Mouse (Mus musculus): ENCODE measurements around the gene Pfas. TPM values are rescaled to one million over a fixed set of nuclear protein-coding genes. Genes with fewer than 3 reads are reported as not detected.
"Not testable (repeated sequence)": the region's sequence is repeated elsewhere in the genome, so short reads cannot be mapped to it uniquely, and the experiment has no call there.

The Pfas gene
- polyA plus RNA-seq, 1 experiment from 2014 or later, result 32.9 TPM

GRCm38 (mm10) chr11:69009508-69009907 is 1.2 kb upstream of the Pfas start:
- ATAC-seq (replicated peaks; ENCODE audit: low FRiP score, low TSS enrichment, low read depth) (no peak), DNase-seq (ENCODE audit: low spot score) (no peak)
- no peak overlapping the region for H3K4me3 ChIP-seq (ENCODE audit: low read depth, low read length)
- H3K9me3 ChIP-seq (ENCODE audit: control insufficient read depth, low read length), result no peaks in the 10 kb centered on the region
- no peak overlapping the region for H3K9ac ChIP-seq (ENCODE audit: low read length)
- H3K4me1 ChIP-seq (replicated peaks; ENCODE audit: control insufficient read depth, insufficient read depth, low read length), result peaks cover 13% of the 10 kb centered on the region; the same call in 1 of the 2 replicates
- no peak overlapping the region for H3K4me2 ChIP-seq (ENCODE audit: low read length)
- 94% methylated on average over 1 of the region's 1 CpGs for WGBS
- 0 out of 2 replicates have a peak, but pooled peaks cover 4% of the 10 kb centered on the region for H3K36me3 ChIP-seq (ENCODE audit: control insufficient read depth, insufficient read depth, low read length)
- no peaks in the 10 kb centered on the region for H3K27me3 ChIP-seq (replicated peaks; ENCODE audit: control insufficient read depth, insufficient read depth, low read length)
- no peak overlapping the region for H3K27ac ChIP-seq (ENCODE audit: low read depth)

GRCm38 (mm10) chr11:69006575-69006974 is 1.7 kb downstream of the Pfas start:
- Histone ChIP-seq H3K36me3 (ENCODE audit: control insufficient read depth, insufficient read depth, low read length) (peaks cover 29% of the 10 kb centered on the region), H3K4me1 (replicated peaks; ENCODE audit: control insufficient read depth, insufficient read depth, low read length) (peaks cover 11% of the 10 kb centered on the region; the same call in 1 of the 2 replicates)
- ATAC-seq (replicated peaks; ENCODE audit: low FRiP score, low TSS enrichment, low read depth); H3K4me2 ChIP-seq (ENCODE audit: low read length); H3K27me3 ChIP-seq (replicated peaks; ENCODE audit: control insufficient read depth, insufficient read depth, low read length); H3K27ac ChIP-seq (ENCODE audit: low read depth); H3K9ac ChIP-seq (ENCODE audit: low read length); H3K4me3 ChIP-seq (ENCODE audit: low read depth, low read length); DNase-seq (ENCODE audit: low spot score); H3K9me3 ChIP-seq (ENCODE audit: control insufficient read depth, low read length): not testable (repeated sequence)

GRCm38 (mm10) chr11:69005193-69005592 is 3.1 kb downstream of the Pfas start:
- Histone ChIP-seq H3K9ac (ENCODE audit: low read length) (no peak overlapping the region), H3K36me3 (ENCODE audit: control insufficient read depth, insufficient read depth, low read length) (peaks cover 43% of the 10 kb centered on the region), H3K4me3 (ENCODE audit: low read depth, low read length) (no peak overlapping the region), H3K9me3 (ENCODE audit: control insufficient read depth, low read length) (no peaks in the 10 kb centered on the region), H3K4me2 (ENCODE audit: low read length) (no peak overlapping the region), H3K27ac (ENCODE audit: low read depth) (no peak overlapping the region), H3K4me1 (replicated peaks; ENCODE audit: control insufficient read depth, insufficient read depth, low read length) (peaks cover 9% of the 10 kb centered on the region; the same call in 1 of the 2 replicates), H3K27me3 (replicated peaks; ENCODE audit: control insufficient read depth, insufficient read depth, low read length) (no peaks in the 10 kb centered on the region)
- 82% methylated on average over 7 of the region's 7 CpGs for WGBS
- ATAC-seq (replicated peaks; ENCODE audit: low FRiP score, low TSS enrichment, low read depth) (no peak), DNase-seq (ENCODE audit: low spot score) (no peak)

- 61% methylated on average over 4 of the region's 4 CpGs for WGBS
- DNase-seq (ENCODE audit: low spot score), result no peak
Measured at GRCm38 (mm10) chr11:69003592-69003991, 4.7 kb downstream of the Pfas start.

GRCm38 (mm10) chr11:69002782-69003181 is 5.5 kb downstream of the Pfas start:
- not testable (repeated sequence) for H3K27me3 ChIP-seq (replicated peaks; ENCODE audit: control insufficient read depth, insufficient read depth, low read length); H3K27ac ChIP-seq (ENCODE audit: low read depth); ATAC-seq (replicated peaks; ENCODE audit: low FRiP score, low TSS enrichment, low read depth); H3K4me2 ChIP-seq (ENCODE audit: low read length); H3K4me1 ChIP-seq (replicated peaks; ENCODE audit: control insufficient read depth, insufficient read depth, low read length); H3K9me3 ChIP-seq (ENCODE audit: control insufficient read depth, low read length); H3K4me3 ChIP-seq (ENCODE audit: low read depth, low read length); DNase-seq (ENCODE audit: low spot score); H3K9ac ChIP-seq (ENCODE audit: low read length)
- 93% methylated on average over 4 of the region's 4 CpGs for WGBS
- H3K36me3 ChIP-seq (ENCODE audit: control insufficient read depth, insufficient read depth, low read length), result peaks cover 67% of the 10 kb centered on the region

More at GRCm38 (mm10) chr11:69003592-69003991, 4.7 kb downstream of the Pfas start:
- Histone ChIP-seq H3K4me3 (ENCODE audit: low read depth, low read length) (no peak overlapping the region), H3K27ac (ENCODE audit: low read depth) (no peak overlapping the region), H3K9me3 (ENCODE audit: control insufficient read depth, low read length) (no peaks in the 10 kb centered on the region), H3K4me1 (replicated peaks; ENCODE audit: control insufficient read depth, insufficient read depth, low read length) (peaks cover 8% of the 10 kb centered on the region; the same call in 1 of the 2 replicates), H3K4me2 (ENCODE audit: low read length) (no peak overlapping the region), H3K9ac (ENCODE audit: low read length) (no peak overlapping the region), H3K36me3 (ENCODE audit: control insufficient read depth, insufficient read depth, low read length) (peaks cover 59% of the 10 kb centered on the region), H3K27me3 (replicated peaks; ENCODE audit: control insufficient read depth, insufficient read depth, low read length) (no peaks in the 10 kb centered on the region)
- ATAC-seq (replicated peaks; ENCODE audit: low FRiP score, low TSS enrichment, low read depth), result no peak

GRCm38 (mm10) chr11:68997080-68997479 is 11.2 kb downstream of the Pfas start:
- Histone ChIP-seq H3K9me3 (ENCODE audit: control insufficient read depth, low read length) (no peaks in the 10 kb centered on the region), H3K36me3 (ENCODE audit: control insufficient read depth, insufficient read depth, low read length) (peaks cover 98% of the 10 kb centered on the region)

GRCm38 (mm10) chr11:68994377-68994776 is 13.9 kb downstream of the Pfas start:
- Histone ChIP-seq H3K36me3 (ENCODE audit: control insufficient read depth, insufficient read depth, low read length) (peaks cover 98% of the 10 kb centered on the region), H3K4me1 (replicated peaks; ENCODE audit: control insufficient read depth, insufficient read depth, low read length) (no peaks in the 10 kb centered on the region), H3K27ac (ENCODE audit: low read depth) (no peak overlapping the region), H3K4me3 (ENCODE audit: low read depth, low read length) (no peak overlapping the region), H3K9me3 (ENCODE audit: control insufficient read depth, low read length) (no peaks in the 10 kb centered on the region), H3K27me3 (replicated peaks; ENCODE audit: control insufficient read depth, insufficient read depth, low read length) (no peaks in the 10 kb centered on the region), H3K9ac (ENCODE audit: low read length) (no peak overlapping the region), H3K4me2 (ENCODE audit: low read length) (no peak overlapping the region)
- ATAC-seq (replicated peaks; ENCODE audit: low FRiP score, low TSS enrichment, low read depth) (no peak), DNase-seq (ENCODE audit: low spot score) (no peak)
- WGBS, result 92% methylated on average over 3 of the region's 3 CpGs

More at GRCm38 (mm10) chr11:68997080-68997479, 11.2 kb downstream of the Pfas start:
- no peak overlapping the region for H3K4me2 ChIP-seq (ENCODE audit: low read length)
- no peaks in the 10 kb centered on the region for H3K4me1 ChIP-seq (replicated peaks; ENCODE audit: control insufficient read depth, insufficient read depth, low read length)
- no peak overlapping the region for H3K27ac ChIP-seq (ENCODE audit: low read depth)
- no peak overlapping the region for H3K4me3 ChIP-seq (ENCODE audit: low read depth, low read length)
- DNase-seq (ENCODE audit: low spot score) (no peak), ATAC-seq (replicated peaks; ENCODE audit: low FRiP score, low TSS enrichment, low read depth) (no peak)
- WGBS, result 95% methylated on average over 4 of the region's 4 CpGs
- H3K9ac ChIP-seq (ENCODE audit: low read length), result no peak overlapping the region
- no peaks in the 10 kb centered on the region for H3K27me3 ChIP-seq (replicated peaks; ENCODE audit: control insufficient read depth, insufficient read depth, low read length)

GRCm38 (mm10) chr11:68993122-68993521 is 15.1 kb downstream of the Pfas start:
- no peak for DNase-seq (ENCODE audit: low spot score)
- 89% methylated on average over 7 of the region's 7 CpGs for WGBS
- Histone ChIP-seq H3K9ac (ENCODE audit: low read length) (no peak overlapping the region), H3K9me3 (ENCODE audit: control insufficient read depth, low read length) (no peaks in the 10 kb centered on the region), H3K4me2 (ENCODE audit: low read length) (no peak overlapping the region), H3K27ac (ENCODE audit: low read depth) (no peak overlapping the region), H3K4me1 (replicated peaks; ENCODE audit: control insufficient read depth, insufficient read depth, low read length) (no peaks in the 10 kb centered on the region), H3K27me3 (replicated peaks; ENCODE audit: control insufficient read depth, insufficient read depth, low read length) (no peaks in the 10 kb centered on the region), H3K36me3 (ENCODE audit: control insufficient read depth, insufficient read depth, low read length) (peaks cover 98% of the 10 kb centered on the region), H3K4me3 (ENCODE audit: low read depth, low read length) (no peak overlapping the region)
- ATAC-seq (replicated peaks; ENCODE audit: low FRiP score, low TSS enrichment, low read depth), result no peak

GRCm38 (mm10) chr11:68988341-68988740 is 19.9 kb downstream of the Pfas start:
- Histone ChIP-seq H3K4me3 (ENCODE audit: low read depth, low read length) (no peak overlapping the region), H3K27ac (ENCODE audit: low read depth) (no peak overlapping the region), H3K9ac (ENCODE audit: low read length) (no peak overlapping the region), H3K36me3 (ENCODE audit: control insufficient read depth, insufficient read depth, low read length) (peaks cover 79% of the 10 kb centered on the region), H3K9me3 (ENCODE audit: control insufficient read depth, low read length) (no peaks in the 10 kb centered on the region), H3K27me3 (replicated peaks; ENCODE audit: control insufficient read depth, insufficient read depth, low read length) (no peaks in the 10 kb centered on the region), H3K4me1 (replicated peaks; ENCODE audit: control insufficient read depth, insufficient read depth, low read length) (no peaks in the 10 kb centered on the region), H3K4me2 (ENCODE audit: low read length) (no peak overlapping the region)
- 93% methylated on average over 17 of the region's 17 CpGs for WGBS
- DNase-seq (ENCODE audit: low spot score) (no peak), ATAC-seq (replicated peaks; ENCODE audit: low FRiP score, low TSS enrichment, low read depth) (no peak)

Measured in intestine, embryonic 14.5 days (tissue).